Mouse (Mus musculus) E14TG2a.4 (cell line): ENCODE measurements at regions not wholly inside any gene's neighbourhood (a gene's known extent, or its start where the extent isn't known, plus 50 kb on each side); places are given as distances from the start of the nearest gene placed in this dataset.

Experiments used
- CTCF ChIP-seq: conservative IDR thresholded peaks from 2 replicates; pipeline ENCODE4 v1.5.1; 2014; ENCODE audit warnings: low read length
- NANOG ChIP-seq: IDR thresholded peaks from 2 replicates; pipeline ENCODE4 v1.6.1; 2014; ENCODE audit warnings: borderline replicate concordance, low read length, mixed read lengths

- no peak for TF ChIP-seq CTCF
- TF ChIP-seq NANOG: no peak
Measured at GRCm38 (mm10) chr13:101203463-101203862, 370.2 kb upstream of the Slc30a5 start.
